Mouse (Mus musculus): ENCODE data around the gene Smoc1. TPM values are rescaled to one million over a fixed set of nuclear protein-coding genes. Genes with fewer than 3 reads are reported as not detected.

The Smoc1 gene
- polyA plus RNA-seq, 1 experiment, result 0.01 TPM

- Histone ChIP-seq H3K4me1 (ENCODE audit: control insufficient read depth) (no peaks in the 10 kb centered on the region), H3K27me3 (ENCODE audit: control insufficient read depth) (peaks cover 2% of the 10 kb centered on the region), H3K4me3 (replicated peaks) (no peak overlapping the region), H3K36me3 (ENCODE audit: control insufficient read depth) (no peaks in the 10 kb centered on the region), H3K9me3 (ENCODE audit: control insufficient read depth, low read length) (no peaks in the 10 kb centered on the region)
- no peak for TF ChIP-seq TAL1 (IDR thresholded peaks at IDR 0.05; ENCODE audit: low read length)
- TF ChIP-seq GATA1 (IDR thresholded peaks at IDR 0.05; ENCODE audit: low read length), result no peak
Measured at GRCm38 (mm10) chr12:81033389-81034041, 6.9 kb downstream of the Smoc1 start.

GRCm38 (mm10) chr12:81034042-81034417 lies 7.4 kb downstream of the Smoc1 start:
- TF ChIP-seq TAL1 (IDR thresholded peaks at IDR 0.05; ENCODE audit: low read length) (no peak), GATA1 (IDR thresholded peaks at IDR 0.05; ENCODE audit: low read length) (no peak)
- Histone ChIP-seq H3K27me3 (ENCODE audit: control insufficient read depth) (no peaks in the 10 kb centered on the region), H3K4me1 (ENCODE audit: control insufficient read depth) (no peaks in the 10 kb centered on the region), H3K4me3 (replicated peaks) (no peak overlapping the region), H3K36me3 (ENCODE audit: control insufficient read depth) (no peaks in the 10 kb centered on the region), H3K9me3 (ENCODE audit: control insufficient read depth, low read length) (no peaks in the 10 kb centered on the region)

- TF ChIP-seq GATA1 (IDR thresholded peaks at IDR 0.05; ENCODE audit: low read length) (no peak), TAL1 (IDR thresholded peaks at IDR 0.05; ENCODE audit: low read length) (no peak)
- H3K4me3 ChIP-seq (replicated peaks), result no peak overlapping the region
- no peaks in the 10 kb centered on the region for H3K27me3 ChIP-seq (ENCODE audit: control insufficient read depth)
- no peaks in the 10 kb centered on the region for H3K36me3 ChIP-seq (ENCODE audit: control insufficient read depth)
- H3K4me1 ChIP-seq (ENCODE audit: control insufficient read depth), result no peaks in the 10 kb centered on the region
- H3K9me3 ChIP-seq (ENCODE audit: control insufficient read depth, low read length), result no peaks in the 10 kb centered on the region
Measured at GRCm38 (mm10) chr12:81035850-81036249, 9.2 kb downstream of the Smoc1 start.

GRCm38 (mm10) chr12:81043616-81044015 lies 17.0 kb downstream of the Smoc1 start:
- Histone ChIP-seq H3K4me1 (ENCODE audit: control insufficient read depth) (no peaks in the 10 kb centered on the region), H3K36me3 (ENCODE audit: control insufficient read depth) (no peaks in the 10 kb centered on the region), H3K27me3 (ENCODE audit: control insufficient read depth) (no peaks in the 10 kb centered on the region)

GRCm38 (mm10) chr12:81046926-81047325 lies 20.3 kb downstream of the Smoc1 start:
- Histone ChIP-seq H3K27me3 (ENCODE audit: control insufficient read depth) (no peaks in the 10 kb centered on the region), H3K4me3 (replicated peaks) (no peak overlapping the region), H3K4me1 (ENCODE audit: control insufficient read depth) (no peaks in the 10 kb centered on the region), H3K36me3 (ENCODE audit: control insufficient read depth) (no peaks in the 10 kb centered on the region), H3K9me3 (ENCODE audit: control insufficient read depth, low read length) (no peaks in the 10 kb centered on the region)
- TF ChIP-seq GATA1 (IDR thresholded peaks at IDR 0.05; ENCODE audit: low read length) (no peak), TAL1 (IDR thresholded peaks at IDR 0.05; ENCODE audit: low read length) (no peak)

More at GRCm38 (mm10) chr12:81043616-81044015, 17.0 kb downstream of the Smoc1 start:
- no peak overlapping the region for H3K4me3 ChIP-seq (replicated peaks)
- no peak for TF ChIP-seq GATA1 (IDR thresholded peaks at IDR 0.05; ENCODE audit: low read length)
- no peak for TF ChIP-seq TAL1 (IDR thresholded peaks at IDR 0.05; ENCODE audit: low read length)
- no peaks in the 10 kb centered on the region for H3K9me3 ChIP-seq (ENCODE audit: control insufficient read depth, low read length)

- H3K4me3 ChIP-seq (replicated peaks), result no peak overlapping the region
- TF ChIP-seq TAL1 (IDR thresholded peaks at IDR 0.05; ENCODE audit: low read length) (no peak), GATA1 (IDR thresholded peaks at IDR 0.05; ENCODE audit: low read length) (no peak)
- no peaks in the 10 kb centered on the region for H3K36me3 ChIP-seq (ENCODE audit: control insufficient read depth)
- no peaks in the 10 kb centered on the region for H3K9me3 ChIP-seq (ENCODE audit: control insufficient read depth, low read length)
- H3K4me1 ChIP-seq (ENCODE audit: control insufficient read depth), result no peaks in the 10 kb centered on the region
- H3K27me3 ChIP-seq (ENCODE audit: control insufficient read depth), result no peaks in the 10 kb centered on the region
Measured at GRCm38 (mm10) chr12:81049661-81050060, 23.1 kb downstream of the Smoc1 start.

- Histone ChIP-seq H3K27me3 (ENCODE audit: control insufficient read depth) (no peaks in the 10 kb centered on the region), H3K4me3 (replicated peaks) (no peak overlapping the region), H3K4me1 (ENCODE audit: control insufficient read depth) (no peaks in the 10 kb centered on the region), H3K36me3 (ENCODE audit: control insufficient read depth) (no peaks in the 10 kb centered on the region), H3K9me3 (ENCODE audit: control insufficient read depth, low read length) (no peaks in the 10 kb centered on the region)
- TF ChIP-seq TAL1 (IDR thresholded peaks at IDR 0.05; ENCODE audit: low read length) (no peak), GATA1 (IDR thresholded peaks at IDR 0.05; ENCODE audit: low read length) (no peak)
Measured at GRCm38 (mm10) chr12:81055000-81055705, 28.5 kb downstream of the Smoc1 start.

GRCm38 (mm10) chr12:81055811-81056210 lies 29.2 kb downstream of the Smoc1 start:
- no peaks in the 10 kb centered on the region for H3K4me1 ChIP-seq (ENCODE audit: control insufficient read depth)
- no peak overlapping the region for H3K4me3 ChIP-seq (replicated peaks)
- no peaks in the 10 kb centered on the region for H3K27me3 ChIP-seq (ENCODE audit: control insufficient read depth)
- no peak for TF ChIP-seq GATA1 (IDR thresholded peaks at IDR 0.05; ENCODE audit: low read length)
- TF ChIP-seq TAL1 (IDR thresholded peaks at IDR 0.05; ENCODE audit: low read length), result no peak
- no peaks in the 10 kb centered on the region for H3K36me3 ChIP-seq (ENCODE audit: control insufficient read depth)
- H3K9me3 ChIP-seq (ENCODE audit: control insufficient read depth, low read length), result no peaks in the 10 kb centered on the region

- H3K9me3 ChIP-seq (ENCODE audit: control insufficient read depth, low read length), result no peaks in the 10 kb centered on the region
- H3K36me3 ChIP-seq (ENCODE audit: control insufficient read depth), result no peaks in the 10 kb centered on the region
- H3K27me3 ChIP-seq (ENCODE audit: control insufficient read depth), result no peaks in the 10 kb centered on the region
- TF ChIP-seq GATA1 (IDR thresholded peaks at IDR 0.05; ENCODE audit: low read length), result no peak
- no peaks in the 10 kb centered on the region for H3K4me1 ChIP-seq (ENCODE audit: control insufficient read depth)
- no peak overlapping the region for H3K4me3 ChIP-seq (replicated peaks)
Measured at GRCm38 (mm10) chr12:81057619-81058018, 31.0 kb downstream of the Smoc1 start.
